Mouse (Mus musculus) spleen, adult 18-20 months (tissue): ENCODE measurements around the gene Spag5.
"Not testable (repeated sequence)": the region's sequence is repeated elsewhere in the genome, so short reads cannot be mapped to it uniquely, and the experiment has no call there.

Experiments
- DNase-seq, 2 experiments: peaks; one replicate each; pipeline ENCODE4 v3.0.0; 2022; ENCODE audit warnings: mixed read lengths in 2 of 2

Gene Spag5

DNA sequence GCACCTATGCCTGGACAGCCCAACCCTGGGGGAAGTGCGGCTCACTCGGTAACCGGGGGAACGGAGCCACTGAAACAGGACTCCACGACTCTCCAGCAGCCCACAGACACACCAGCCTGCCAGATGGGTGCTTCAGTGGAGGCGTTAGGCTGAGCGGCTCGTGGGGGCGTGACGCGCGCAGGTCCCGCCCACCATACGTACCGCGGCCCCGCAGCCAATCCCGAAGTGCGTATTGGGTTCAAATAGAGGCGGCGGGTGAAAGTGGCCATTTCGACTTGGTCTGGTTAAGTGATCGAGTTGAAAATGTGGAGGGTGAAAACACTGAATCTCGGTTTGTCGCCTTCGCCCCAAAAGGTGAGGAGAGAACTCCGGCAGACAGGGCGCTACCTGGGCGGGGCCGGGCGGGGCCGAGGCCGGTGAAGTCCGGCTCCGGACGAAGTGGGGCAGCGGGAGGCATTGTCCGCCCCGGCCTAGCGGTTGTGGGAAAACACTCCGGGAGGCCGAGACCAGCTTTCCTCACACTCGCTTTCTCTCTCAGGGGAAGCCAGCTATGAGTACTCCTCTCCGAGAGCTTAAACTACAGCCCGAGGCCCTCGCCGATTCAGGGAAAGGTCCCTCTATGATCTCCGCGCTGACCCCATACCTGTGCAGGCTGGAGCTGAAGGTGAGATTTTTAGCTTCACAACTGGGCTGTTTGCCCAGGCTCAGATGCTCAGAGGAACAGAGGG is at the start of gene Spag5:
Gene Spag5 (plus strand): TSS at position 173 of the 728 bp plus-strand sequence.
- peak; percentile 77 to 89 for DNase-seq

GRCm38 (mm10) chr11:78256618-78257017 is 44.7 kb upstream of the Spag5 start:
- DNase-seq: no peak

- DNase-seq: no peak
Measured at GRCm38 (mm10) chr11:78260489-78261258, 40.7 kb upstream of the Spag5 start.

GRCm38 (mm10) chr11:78261380-78262352 is 39.7 kb upstream of the Spag5 start, which contains the start of gene 2610507B11Rik:
Gene 2610507B11Rik (plus strand): TSS chr11:78261752.
- peak; percentile 90 to 94 for DNase-seq

- peak; percentile 18 to 46 for DNase-seq
Measured at GRCm38 (mm10) chr11:78262550-78262949, 38.8 kb upstream of the Spag5 start.

DNA sequence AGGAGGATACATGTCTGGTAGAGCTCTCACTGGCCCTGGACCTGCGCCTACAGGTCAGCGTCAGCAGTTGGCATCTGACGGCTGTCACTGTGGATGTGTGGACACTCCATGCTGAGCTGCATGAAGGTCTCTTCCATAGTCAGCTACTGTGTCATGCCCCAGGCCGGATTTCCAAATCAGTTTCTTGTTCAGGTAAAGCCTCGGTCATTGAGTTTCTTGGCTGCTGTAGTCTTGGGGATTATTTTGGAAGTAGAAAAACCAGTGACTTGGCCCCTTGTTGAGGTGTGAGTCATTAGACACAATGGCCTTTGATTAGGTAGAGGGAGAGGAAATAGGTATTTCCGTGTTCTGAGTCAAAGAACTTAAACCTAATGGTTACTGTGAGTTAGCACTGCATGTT is 35.8 kb upstream of the Spag5 start:
- no peak for DNase-seq

DNA sequence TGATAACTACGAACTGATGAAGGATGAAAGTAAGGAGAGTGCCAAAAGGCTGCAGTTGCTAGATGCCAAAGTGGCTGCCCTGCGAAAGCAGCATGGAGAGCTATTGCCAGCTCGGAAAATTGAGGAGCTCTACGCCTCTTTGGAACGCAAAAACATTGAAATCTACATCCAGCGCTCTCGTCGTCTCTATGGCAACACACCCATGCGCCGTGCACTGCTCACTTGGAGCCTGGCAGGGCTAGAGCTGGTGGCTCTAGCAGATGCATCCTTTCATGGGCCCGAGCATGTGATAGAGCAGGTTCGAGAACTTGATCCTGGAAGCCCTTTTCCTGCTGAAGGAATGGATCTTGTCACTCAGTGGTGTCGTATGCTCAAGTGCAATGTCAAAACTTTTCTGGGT is 29.3 kb upstream of the Spag5 start:
- DNase-seq: no peak

- DNase-seq: no peak
Measured at GRCm38 (mm10) chr11:78275596-78275995, 25.7 kb upstream of the Spag5 start.

GRCm38 (mm10) chr11:78276169-78276568 is 25.2 kb upstream of the Spag5 start:
- DNase-seq: not testable (repeated sequence)

DNA sequence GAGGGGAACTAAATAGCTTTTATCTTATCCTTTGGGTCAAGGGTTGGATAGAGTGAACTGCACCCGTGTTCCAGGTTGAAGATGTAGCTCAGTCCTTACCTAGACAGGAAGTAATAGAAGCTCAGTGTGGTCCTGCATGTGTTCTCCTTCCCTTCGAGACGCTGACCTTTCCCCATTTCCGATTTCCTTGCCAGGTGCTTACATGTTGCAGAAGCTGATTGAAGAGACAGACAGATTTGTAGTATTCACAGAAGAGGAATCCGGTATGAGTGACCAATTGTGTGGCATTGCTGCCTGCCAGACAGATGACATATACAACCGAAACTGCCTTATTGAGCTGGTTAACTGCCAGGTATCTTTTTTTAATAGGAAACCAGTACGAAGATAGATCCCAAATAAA is 22.5 kb upstream of the Spag5 start:
- DNase-seq: no peak

GRCm38 (mm10) chr11:78279586-78279985 is 21.7 kb upstream of the Spag5 start:
- DNase-seq: no peak

DNA sequence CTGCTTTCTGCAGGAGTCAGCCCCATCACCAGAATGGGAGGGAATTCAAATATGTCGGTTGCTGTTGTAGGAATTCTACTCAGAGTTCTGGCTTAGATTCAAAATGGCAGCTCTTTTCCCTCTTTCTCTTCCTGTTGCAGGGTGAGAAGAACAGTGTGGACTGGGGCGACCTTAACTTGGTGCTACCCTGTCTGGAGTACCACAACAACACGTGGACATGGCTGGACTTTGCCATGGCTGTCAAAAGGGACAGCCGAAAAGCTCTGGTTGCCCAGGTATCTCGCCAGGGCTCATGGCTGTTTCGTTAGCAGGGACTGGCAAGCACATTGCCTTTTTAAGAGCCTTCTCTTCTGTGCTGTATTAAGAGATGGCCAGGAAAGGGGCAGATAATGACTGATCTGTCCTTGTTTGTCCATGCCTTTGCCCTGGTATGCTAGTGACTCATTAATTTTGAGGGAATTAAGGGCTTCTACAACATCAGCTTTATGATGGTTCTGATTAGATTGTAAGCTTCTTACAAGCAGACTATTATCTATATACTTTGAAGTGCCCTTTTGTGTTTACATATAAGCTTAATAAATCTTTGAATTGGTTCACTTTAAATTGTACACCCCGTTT is 12.1 kb upstream of the Spag5 start:
- no peak for DNase-seq

- no peak for DNase-seq
Measured at GRCm38 (mm10) chr11:78290654-78291053, 10.7 kb upstream of the Spag5 start, which contains the start of gene BC030499. Gene BC030499 (plus strand): TSS chr11:78290841.

DNA sequence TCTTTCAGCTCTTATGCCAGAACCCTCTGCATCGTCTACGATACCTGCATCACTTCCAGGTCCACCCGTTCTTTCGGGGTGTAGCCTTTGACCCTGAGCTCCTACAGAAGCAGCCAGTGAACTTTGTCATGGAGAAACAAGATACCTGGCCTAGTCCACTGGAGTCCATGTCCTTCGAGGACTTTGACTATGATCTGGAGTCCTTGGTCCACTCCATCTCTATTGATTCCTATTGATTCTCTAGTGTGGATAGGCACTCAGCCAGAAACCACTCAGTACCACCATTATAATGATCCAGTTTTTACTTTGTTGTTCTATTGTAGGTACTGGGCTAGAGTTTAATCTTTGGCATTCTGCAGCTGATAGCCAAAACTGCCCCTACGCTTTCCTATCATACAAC is 6.7 kb upstream of the Spag5 start:
- DNase-seq: no peak

GRCm38 (mm10) chr11:78300917-78301316 is 412 bp upstream of the Spag5 start:
- DNase-seq: no peak

- no peak for DNase-seq
Measured at GRCm38 (mm10) chr11:78305272-78305671, 3.9 kb downstream of the Spag5 start.

- DNase-seq: no peak
Measured at GRCm38 (mm10) chr11:78310861-78311511, 9.7 kb downstream of the Spag5 start.

DNA sequence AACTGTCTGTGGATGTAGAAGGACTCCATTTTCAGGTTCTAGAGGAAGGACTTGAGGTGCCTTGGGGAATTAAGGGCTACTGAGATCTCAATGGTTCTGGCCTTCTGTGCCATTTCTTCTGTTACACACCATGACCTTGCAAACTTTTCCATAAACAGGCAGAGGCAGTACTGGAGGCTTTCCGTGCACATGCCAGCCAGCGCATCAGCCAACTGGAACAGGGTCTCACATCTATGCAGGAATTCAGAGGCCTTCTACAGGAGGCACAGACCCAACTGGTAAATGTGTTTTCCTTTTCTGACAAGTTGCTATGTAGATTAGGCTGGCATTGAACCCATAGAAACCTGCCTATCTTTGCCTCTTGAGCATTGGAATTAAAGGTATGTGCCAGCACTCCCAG is 12.3 kb downstream of the Spag5 start:
- no peak for DNase-seq

- no peak for DNase-seq
Measured at GRCm38 (mm10) chr11:78318411-78318810, 17.1 kb downstream of the Spag5 start.

DNA sequence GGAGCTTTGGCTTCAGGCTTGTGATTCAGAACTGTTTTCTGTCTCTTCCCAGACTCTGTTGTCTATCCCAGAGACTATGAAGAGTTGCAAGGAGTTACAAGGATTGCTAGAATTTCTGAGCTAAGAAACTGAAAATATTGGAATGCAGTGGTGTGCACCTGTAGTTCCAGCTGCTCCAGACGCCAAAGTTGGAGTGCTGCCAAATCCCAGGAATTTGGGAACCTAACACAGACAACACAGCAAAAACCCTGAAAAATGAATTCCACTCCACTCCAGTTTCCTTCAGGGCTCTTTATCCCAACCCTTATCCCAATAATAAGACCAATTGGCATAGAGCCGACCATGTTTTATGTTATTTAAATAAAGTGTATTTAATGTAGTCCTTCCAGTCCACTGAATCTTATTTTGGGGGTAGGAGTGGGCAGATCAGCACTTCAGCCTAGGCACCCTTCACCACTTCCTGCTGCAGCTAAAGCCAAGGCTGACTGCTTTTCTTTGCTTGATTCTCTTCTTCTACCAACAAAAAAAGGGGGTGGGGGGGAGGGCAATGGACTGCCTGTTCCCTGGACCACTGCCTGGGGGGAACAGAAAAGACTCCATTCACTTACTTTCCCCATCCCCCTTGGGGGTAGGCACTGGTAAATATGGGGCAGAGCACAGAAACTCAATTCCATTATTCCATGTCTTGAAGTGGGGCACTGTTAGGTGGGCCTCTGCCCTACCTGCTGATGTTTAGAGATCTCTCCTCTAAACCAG is 20.9 kb downstream of the Spag5 start:
- no peak for DNase-seq

DNA sequence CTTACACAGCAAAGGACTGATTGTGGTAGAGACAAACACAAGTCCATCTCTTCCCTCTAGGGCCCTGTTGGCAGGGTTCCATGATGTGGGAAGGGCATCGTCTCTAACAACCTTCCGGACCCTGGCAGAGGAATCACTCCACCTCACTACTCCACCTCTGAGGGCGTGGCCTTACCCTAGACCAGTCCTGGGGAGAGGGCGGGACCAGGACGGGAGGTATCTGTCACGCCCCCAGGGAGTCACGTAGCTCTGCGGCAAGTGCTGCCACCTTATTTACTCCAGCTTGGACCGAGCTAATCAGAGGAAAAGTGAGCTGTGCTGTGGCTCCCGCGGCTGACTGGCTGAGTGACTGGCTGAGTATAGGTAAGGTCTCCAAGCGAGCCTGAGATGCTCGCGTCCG is 21.5 kb downstream of the Spag5 start, which contains the start of gene Aldoc:
Gene Aldoc (plus strand): TSS at position 109 of the 400 bp plus-strand sequence.
- DNase-seq: peak; percentile 78 to 81
